Mouse (Mus musculus) spleen, adult 2 months (tissue): ENCODE results near the gene Mphosph6.

Experiments used
- CTCF ChIP-seq: fragments of 200-500 bp; IDR thresholded peaks from 2 replicates; pipeline ENCODE4 v1.5.1; 2011; ENCODE audit warnings: mild to moderate bottlenecking, inconsistent platforms; ENCODE audit not compliant: insufficient read depth, insufficient read length, insufficient replicate concordance; ENCODE audit errors: extremely low read depth
- POLR2A ChIP-seq: fragments of 200-500 bp; IDR thresholded peaks from 2 replicates; pipeline ENCODE4 v1.6.1; 2011; ENCODE audit warnings: low read depth, low read length, inconsistent platforms

DNA sequence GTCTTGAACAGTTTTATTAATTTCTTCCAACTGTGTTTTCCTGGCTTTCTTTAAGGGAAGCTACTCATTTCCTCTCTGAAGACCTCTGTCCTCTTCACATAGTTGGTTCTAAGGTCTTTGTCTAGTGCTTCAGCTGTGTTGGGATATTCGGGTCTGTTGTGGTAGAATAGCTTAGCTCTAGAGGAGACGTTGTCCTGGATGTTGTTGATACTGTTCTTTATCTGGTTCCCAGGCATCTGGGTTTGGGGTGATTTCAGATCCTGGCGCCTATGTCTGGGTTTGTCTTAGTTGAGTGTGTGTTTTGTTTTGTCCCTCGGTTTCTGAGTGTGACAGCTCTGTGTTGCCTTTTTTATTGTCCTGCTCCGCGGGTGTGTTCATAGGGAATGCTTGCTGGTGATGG is 39.0 kb downstream of the Mphosph6 start:
- no peak for TF ChIP-seq POLR2A
- no peak for TF ChIP-seq CTCF
